Mouse (Mus musculus) thymus, adult 2 months (tissue): Measurements from ENCODE around the gene Cdip1.

Experiments
- CTCF ChIP-seq: fragments of 200-500 bp; IDR thresholded peaks from 2 replicates; pipeline ENCODE4 v1.5.1; 2012; ENCODE audit warnings: mild to moderate bottlenecking, control low read depth, low read length, moderate library complexity, borderline replicate concordance; ENCODE audit not compliant: control insufficient read depth, poor library complexity, insufficient read depth; ENCODE audit errors: extremely low read depth
- POLR2A ChIP-seq: fragments of 200-500 bp; IDR thresholded peaks from 2 replicates; pipeline ENCODE4 v1.6.1; 2012; ENCODE audit warnings: mild to moderate bottlenecking, low read length, control low read depth, moderate library complexity; ENCODE audit not compliant: control insufficient read depth, poor library complexity, insufficient read depth; ENCODE audit errors: extremely low read depth

DNA sequence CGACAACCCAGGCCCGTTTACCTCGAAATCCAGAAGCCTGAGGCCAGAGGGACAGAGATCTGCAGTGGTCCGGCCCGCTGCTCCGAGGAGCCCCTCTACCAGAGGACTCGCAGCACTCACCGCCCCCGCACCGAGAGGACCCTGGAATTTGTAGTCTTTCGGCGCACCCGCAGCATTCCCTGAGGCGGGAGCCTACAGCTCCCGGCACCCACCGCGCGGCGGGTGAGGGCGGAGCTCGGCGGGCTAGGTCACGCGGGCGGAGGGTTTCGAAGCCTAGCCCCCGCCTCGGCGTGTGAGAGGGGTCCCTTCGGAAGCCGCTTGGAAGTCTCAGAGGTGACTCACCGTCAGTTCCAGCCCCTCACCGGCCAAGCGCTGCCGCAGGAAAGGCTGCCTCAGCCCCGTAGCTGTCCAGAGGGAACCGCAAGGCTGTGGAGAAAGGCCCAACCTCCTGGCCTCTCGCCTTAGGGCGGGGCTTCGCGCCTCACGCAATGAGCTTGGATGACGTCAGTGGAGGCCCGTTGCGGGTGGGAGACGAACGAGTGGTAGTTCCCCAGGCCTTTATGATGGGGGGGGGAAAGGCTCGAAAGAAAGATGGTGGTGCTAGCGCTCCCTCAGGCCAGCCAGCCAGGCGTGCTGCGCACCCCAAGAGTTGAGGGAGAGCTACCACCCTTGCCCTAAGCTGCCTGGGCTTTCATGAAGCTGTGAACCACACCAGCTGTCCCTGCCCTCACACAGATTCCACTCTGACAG lies at the start of gene Cdip1:
- TF ChIP-seq POLR2A (peak; percentile 64; the same call in 1 of the 2 replicates), CTCF (0 out of 2 replicates have a peak, but pooled peaks have one; percentile 36)
